Mouse (Mus musculus): ENCODE measurements around the gene Nek8.

DNA sequence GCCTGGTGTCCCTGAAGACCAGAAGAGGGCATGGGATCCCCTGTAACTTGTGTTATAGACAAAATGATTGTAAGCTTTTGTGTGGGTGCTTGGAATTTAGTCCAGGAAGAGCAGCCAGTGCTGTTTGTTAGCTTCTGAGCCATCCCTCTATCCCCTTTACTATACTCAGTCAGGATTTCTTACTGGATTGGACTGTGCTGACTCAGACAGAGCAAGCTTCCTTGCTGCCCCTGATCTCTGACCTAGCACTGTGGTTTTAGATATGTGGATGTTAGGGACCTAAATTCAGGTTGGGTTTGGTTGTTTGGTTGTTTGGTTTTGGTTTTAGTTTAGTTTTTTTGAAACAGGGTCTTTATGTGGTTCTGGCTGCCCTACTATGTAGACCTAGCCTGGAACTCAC, 58.0 kb downstream of the Nek8 start:
- TF ChIP-seq EP300 (IDR thresholded peaks at IDR 0.05; ENCODE audit: low read length) (no peak), POLR2AphosphoS2 (IDR thresholded peaks at IDR 0.05; ENCODE audit: low read depth, low read length) (no peak), POLR2A (IDR thresholded peaks at IDR 0.05; ENCODE audit: low read depth, low read length) (no peak), CTCF (conservative IDR thresholded peaks at IDR 0.05 in 1 of 2, IDR thresholded peaks at IDR 0.05 in 1 of 2; ENCODE audit: low read depth in 2 of 2, low read length in 2 of 2) (no peak), JUND (conservative IDR thresholded peaks at IDR 0.05; ENCODE audit: low read depth, low read length) (no peak), CHD2 (IDR thresholded peaks at IDR 0.05; ENCODE audit: low read length) (no peak), UBTF (IDR thresholded peaks at IDR 0.05; ENCODE audit: low read depth, low read length) (no peak), HCFC1 (IDR thresholded peaks at IDR 0.05; ENCODE audit: low read depth, low read length) (no peak), IRF4 (IDR thresholded peaks at IDR 0.05; ENCODE audit: low read depth, low read length) (no peak), ZMIZ1 (IDR thresholded peaks at IDR 0.05; ENCODE audit: low read depth, low read length) (no peak)

Data from CH12.LX (cell line).